Mouse (Mus musculus): ENCODE measurements around the gene Gm20388. TPM values are rescaled to one million over a fixed set of nuclear protein-coding genes. Genes with fewer than 3 reads are reported as not detected.

Gene Gm20388
- polyA plus RNA-seq, 1 experiment: 28.1 TPM

GRCm38 (mm10) chr8:120619235-120620180 lies 708.9 kb downstream of the Gm20388 start:
- H3K9me3 ChIP-seq (replicated peaks; ENCODE audit: control insufficient read depth, insufficient read depth, low read length, poor library complexity, severe bottlenecking): no peaks in the 10 kb centered on the region
- TF ChIP-seq POLR2A (IDR thresholded peaks at IDR 0.05; ENCODE audit: insufficient read depth, low read length) (no peak), CTCF (IDR thresholded peaks at IDR 0.05; ENCODE audit: low read depth, low read length) (no peak), EP300 (IDR thresholded peaks at IDR 0.05; ENCODE audit: insufficient read depth, low read depth, low read length) (no peak)
- H3K27me3 ChIP-seq (ENCODE audit: control insufficient read depth, insufficient read depth, low read length, poor library complexity, severe bottlenecking): no peaks in the 10 kb centered on the region
- no peaks in the 10 kb centered on the region for H3K36me3 ChIP-seq (ENCODE audit: control insufficient read depth, insufficient read depth, low read length, poor library complexity, severe bottlenecking)
- H3K9ac ChIP-seq (ENCODE audit: low read depth, poor library complexity, severe bottlenecking): peak overlapping the region; percentile 3; the same call in 1 of the 2 replicates
- H3K4me1 ChIP-seq (ENCODE audit: control insufficient read depth, insufficient read depth, low read length): no peaks in the 10 kb centered on the region
- peak overlapping the region; percentile 12 for H3K27ac ChIP-seq (ENCODE audit: insufficient read depth, low read length)
- H3K4me3 ChIP-seq (ENCODE audit: low read depth, low read length): no peak overlapping the region

- no peaks in the 10 kb centered on the region for H3K9me3 ChIP-seq (replicated peaks; ENCODE audit: control insufficient read depth, insufficient read depth, low read length, poor library complexity, severe bottlenecking)
- H3K4me1 ChIP-seq (ENCODE audit: control insufficient read depth, insufficient read depth, low read length): no peaks in the 10 kb centered on the region
- no peaks in the 10 kb centered on the region for H3K36me3 ChIP-seq (ENCODE audit: control insufficient read depth, insufficient read depth, low read length, poor library complexity, severe bottlenecking)
- H3K27me3 ChIP-seq (ENCODE audit: control insufficient read depth, insufficient read depth, low read length, poor library complexity, severe bottlenecking): no peaks in the 10 kb centered on the region
- H3K9ac ChIP-seq (ENCODE audit: low read depth, poor library complexity, severe bottlenecking): peak overlapping the region; percentile 3; the same call in 1 of the 2 replicates
- TF ChIP-seq POLR2A (IDR thresholded peaks at IDR 0.05; ENCODE audit: insufficient read depth, low read length) (no peak), CTCF (IDR thresholded peaks at IDR 0.05; ENCODE audit: low read depth, low read length) (no peak)
- H3K4me3 ChIP-seq (ENCODE audit: low read depth, low read length): no peak overlapping the region
- H3K27ac ChIP-seq (ENCODE audit: insufficient read depth, low read length): peak overlapping the region; percentile 22; the same call in 1 of the 2 replicates
Observed at GRCm38 (mm10) chr8:120620441-120620840, 709.8 kb downstream of the Gm20388 start.

GRCm38 (mm10) chr8:120622161-120622560 lies 711.5 kb downstream of the Gm20388 start:
- H3K36me3 ChIP-seq (ENCODE audit: control insufficient read depth, insufficient read depth, low read length, poor library complexity, severe bottlenecking): no peaks in the 10 kb centered on the region
- peak overlapping the region; percentile 71 for H3K9ac ChIP-seq (ENCODE audit: low read depth, poor library complexity, severe bottlenecking)
- no peaks in the 10 kb centered on the region for H3K4me1 ChIP-seq (ENCODE audit: control insufficient read depth, insufficient read depth, low read length)
- no peaks in the 10 kb centered on the region for H3K27me3 ChIP-seq (ENCODE audit: control insufficient read depth, insufficient read depth, low read length, poor library complexity, severe bottlenecking)
- TF ChIP-seq CTCF (IDR thresholded peaks at IDR 0.05; ENCODE audit: low read depth, low read length): no peak
- TF ChIP-seq POLR2A (IDR thresholded peaks at IDR 0.05; ENCODE audit: insufficient read depth, low read length): no peak
- no peak for TF ChIP-seq EP300 (IDR thresholded peaks at IDR 0.05; ENCODE audit: insufficient read depth, low read depth, low read length)
- H3K9me3 ChIP-seq (replicated peaks; ENCODE audit: control insufficient read depth, insufficient read depth, low read length, poor library complexity, severe bottlenecking): no peaks in the 10 kb centered on the region
- peak overlapping the region; percentile 5; the same call in 1 of the 2 replicates for H3K27ac ChIP-seq (ENCODE audit: insufficient read depth, low read length)
- H3K4me3 ChIP-seq (ENCODE audit: low read depth, low read length): peak overlapping the region; percentile 24

- Histone ChIP-seq H3K9ac (ENCODE audit: low read depth, poor library complexity, severe bottlenecking) (no peak overlapping the region), H3K27me3 (ENCODE audit: control insufficient read depth, insufficient read depth, low read length, poor library complexity, severe bottlenecking) (no peaks in the 10 kb centered on the region), H3K36me3 (ENCODE audit: control insufficient read depth, insufficient read depth, low read length, poor library complexity, severe bottlenecking) (no peaks in the 10 kb centered on the region), H3K4me3 (ENCODE audit: low read depth, low read length) (no peak overlapping the region), H3K4me1 (ENCODE audit: control insufficient read depth, insufficient read depth, low read length) (no peaks in the 10 kb centered on the region), H3K9me3 (replicated peaks; ENCODE audit: control insufficient read depth, insufficient read depth, low read length, poor library complexity, severe bottlenecking) (no peaks in the 10 kb centered on the region), H3K27ac (ENCODE audit: insufficient read depth, low read length) (no peak overlapping the region)
- no peak for TF ChIP-seq CTCF (IDR thresholded peaks at IDR 0.05; ENCODE audit: low read depth, low read length)
- no peak for TF ChIP-seq POLR2A (IDR thresholded peaks at IDR 0.05; ENCODE audit: insufficient read depth, low read length)
- no peak for TF ChIP-seq EP300 (IDR thresholded peaks at IDR 0.05; ENCODE audit: insufficient read depth, low read depth, low read length)
Observed at GRCm38 (mm10) chr8:120623608-120624007, 713.0 kb downstream of the Gm20388 start.

GRCm38 (mm10) chr8:120626461-120626860 lies 715.8 kb downstream of the Gm20388 start:
- TF ChIP-seq EP300 (IDR thresholded peaks at IDR 0.05; ENCODE audit: insufficient read depth, low read depth, low read length) (no peak), POLR2A (IDR thresholded peaks at IDR 0.05; ENCODE audit: insufficient read depth, low read length) (no peak), CTCF (IDR thresholded peaks at IDR 0.05; ENCODE audit: low read depth, low read length) (no peak)
- H3K27me3 ChIP-seq (ENCODE audit: control insufficient read depth, insufficient read depth, low read length, poor library complexity, severe bottlenecking): no peaks in the 10 kb centered on the region
- H3K9me3 ChIP-seq (replicated peaks; ENCODE audit: control insufficient read depth, insufficient read depth, low read length, poor library complexity, severe bottlenecking): no peaks in the 10 kb centered on the region
- H3K36me3 ChIP-seq (ENCODE audit: control insufficient read depth, insufficient read depth, low read length, poor library complexity, severe bottlenecking): no peaks in the 10 kb centered on the region
- peak overlapping the region; percentile 29; the same call in 1 of the 2 replicates for H3K9ac ChIP-seq (ENCODE audit: low read depth, poor library complexity, severe bottlenecking)
- peaks cover 9% of the 10 kb centered on the region for H3K4me1 ChIP-seq (ENCODE audit: control insufficient read depth, insufficient read depth, low read length)
- peak overlapping the region; percentile 79 for H3K4me3 ChIP-seq (ENCODE audit: low read depth, low read length)
- H3K27ac ChIP-seq (ENCODE audit: insufficient read depth, low read length): peak overlapping the region; percentile 57; the same call in 1 of the 2 replicates

- TF ChIP-seq CTCF (IDR thresholded peaks at IDR 0.05; ENCODE audit: low read depth, low read length) (no peak), POLR2A (IDR thresholded peaks at IDR 0.05; ENCODE audit: insufficient read depth, low read length) (no peak), EP300 (IDR thresholded peaks at IDR 0.05; ENCODE audit: insufficient read depth, low read depth, low read length) (no peak)
- Histone ChIP-seq H3K36me3 (ENCODE audit: control insufficient read depth, insufficient read depth, low read length, poor library complexity, severe bottlenecking) (no peaks in the 10 kb centered on the region), H3K9ac (ENCODE audit: low read depth, poor library complexity, severe bottlenecking) (no peak overlapping the region), H3K27me3 (ENCODE audit: control insufficient read depth, insufficient read depth, low read length, poor library complexity, severe bottlenecking) (no peaks in the 10 kb centered on the region), H3K27ac (ENCODE audit: insufficient read depth, low read length) (0 out of 2 replicates have a peak overlapping the region, but pooled peaks have one; percentile 20), H3K4me3 (ENCODE audit: low read depth, low read length) (no peak overlapping the region), H3K4me1 (ENCODE audit: control insufficient read depth, insufficient read depth, low read length) (peaks cover 13% of the 10 kb centered on the region), H3K9me3 (replicated peaks; ENCODE audit: control insufficient read depth, insufficient read depth, low read length, poor library complexity, severe bottlenecking) (no peaks in the 10 kb centered on the region)
Observed at GRCm38 (mm10) chr8:120627298-120627697, 716.7 kb downstream of the Gm20388 start.

Measured in ES-Bruce4 (cell line).